Mouse (Mus musculus) midbrain, postnatal 0 days (tissue): ENCODE results near the gene Stum. TPM values are rescaled to one million over a fixed set of nuclear protein-coding genes. Genes with fewer than 3 reads are reported as not detected.

ENCODE experiments used
- ATAC-seq: fragments of 200-750 bp; cut with Nextera tagmentation; 2 replicates; pipeline ENCODE4 v1.8.0; 2017; ENCODE audit warnings: moderate number of reproducible peaks, mild to moderate bottlenecking, moderate TSS enrichment, moderate library complexity; ENCODE audit not compliant: low FRiP score
- DNase-seq: peaks from one replicate; pipeline ENCODE4 v3.0.0-alpha.2; 2015; ENCODE audit warnings: low spot score
- H3K27ac ChIP-seq: fragments of 300-500 bp; sonication (generic); 2 replicates; pipeline ENCODE4 v1.5.1; 2014; ENCODE audit warnings: low read depth, mild to moderate bottlenecking, low read length, mixed read lengths
- H3K27me3 ChIP-seq: fragments of 300-500 bp; sonication (generic); 2 replicates; pipeline ENCODE4 v1.6.1; 2014; ENCODE audit warnings: low read length, control low read depth, mixed read lengths; ENCODE audit not compliant: insufficient read depth
- H3K36me3 ChIP-seq: fragments of 300-500 bp; sonication (generic); 2 replicates; pipeline ENCODE4 v1.6.1; 2014; ENCODE audit warnings: low read length, control low read depth, mixed read lengths; ENCODE audit not compliant: insufficient read depth
- H3K4me1 ChIP-seq: fragments of 300-500 bp; sonication (generic); 2 replicates; pipeline ENCODE4 v1.6.1; 2014; ENCODE audit warnings: mild to moderate bottlenecking, control low read depth, antibody characterized with exemption, low read length, mixed read lengths; ENCODE audit not compliant: insufficient read depth
- H3K4me2 ChIP-seq: fragments of 300-500 bp; sonication (generic); 2 replicates; pipeline ENCODE4 v1.6.1; 2014; ENCODE audit warnings: low read depth, mild to moderate bottlenecking, low read length, mixed read lengths; ENCODE audit not compliant: poor library complexity, severe bottlenecking
- H3K4me3 ChIP-seq: fragments of 300-500 bp; sonication (generic); 2 replicates; pipeline ENCODE4 v1.5.1; 2014; ENCODE audit warnings: low read depth, mild to moderate bottlenecking, low read length, moderate library complexity
- H3K9ac ChIP-seq: fragments of 300-500 bp; sonication (generic); replicated peaks from 2 replicates; pipeline ENCODE4 v1.6.1; 2014; ENCODE audit warnings: mild to moderate bottlenecking, low read length, moderate library complexity, mixed read lengths; ENCODE audit not compliant: poor library complexity, severe bottlenecking
- H3K9me3 ChIP-seq: fragments of 300-500 bp; sonication (generic); 2 replicates; pipeline ENCODE4 v1.6.1; 2016; ENCODE audit warnings: low read length, control low read depth
- CTCF ChIP-seq: IDR thresholded peaks from 2 replicates; pipeline ENCODE4 v1.5.1; 2016; ENCODE audit warnings: antibody characterized with exemption, mild to moderate bottlenecking
- WGBS: fragments of 180-500 bp; shearing (Covaris S2); extraction: QIAGEN DNeasy Blood & Tissue Kit; methylation state at CpG from one replicate; pipeline ENCODE4 v1.1.7; 2014; 5-methylcytosine and 5-hydroxymethylcytosine counted together
- polyA plus RNA-seq: library from polyadenylated mRNA; unstranded; fragments of >200 nt; fragmentation: Nextera tagmentation; extraction: Ambion mirVana; gene quantifications from 2 replicates; pipeline ENCODE4 v1.2.1, GENCODE M21; 2015
- total RNA-seq: library from RNA; depleted of rRNA; stranded (reverse); fragments of >200 nt; gene quantifications from 2 replicates; pipeline ENCODE4 v1.2.3, GENCODE M21; 2014

Stum gene
- total and polyA plus RNA-seq, 2 experiments from 2014 or later, result 17.8 to 86.7 TPM

- Histone ChIP-seq H3K9me3 (no peaks in the 10 kb centered on the region), H3K27me3 (no peaks in the 10 kb centered on the region), H3K4me2 (no peak overlapping the region), H3K27ac (no peak overlapping the region), H3K9ac (no peak overlapping the region), H3K4me1 (peaks cover 3% of the 10 kb centered on the region; the same call in 1 of the 2 replicates), H3K36me3 (0 out of 2 replicates have a peak, but pooled peaks cover 2% of the 10 kb centered on the region), H3K4me3 (no peak overlapping the region)
- no peak for TF ChIP-seq CTCF
- DNase-seq, result no peak
- WGBS, result 65% methylated on average over 4 of the region's 4 CpGs
- no peak for ATAC-seq
Measured at GRCm38 (mm10) chr1:180415064-180415463, 68.2 kb downstream of the Stum start.

DNA sequence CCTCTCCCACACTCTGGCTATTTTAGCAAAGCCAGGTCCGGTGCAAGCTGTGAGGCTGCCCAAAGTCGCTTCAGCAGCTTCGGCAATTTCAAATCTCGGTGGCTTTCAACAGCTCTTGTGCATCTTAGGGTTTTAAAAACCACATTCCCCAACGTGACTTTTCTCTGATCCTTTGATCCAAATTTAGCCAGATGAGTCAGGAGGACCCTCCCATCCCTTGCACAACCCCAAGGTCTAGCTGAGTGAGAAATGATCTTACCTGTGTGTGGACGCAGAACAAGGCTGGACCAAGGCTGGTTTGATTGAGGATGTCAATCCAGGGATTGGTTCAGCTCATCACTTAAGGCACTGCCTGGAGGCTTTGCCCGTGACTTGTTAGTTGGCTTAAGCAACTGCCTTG lies 73.0 kb downstream of the Stum start:
- TF ChIP-seq CTCF, result no peak
- H3K4me1 ChIP-seq, result no peaks in the 10 kb centered on the region; the same call in 1 of the 2 replicates
- WGBS, result 76% methylated on average over 7 of the region's 7 CpGs
- H3K27me3 ChIP-seq, result no peaks in the 10 kb centered on the region
- DNase-seq (no peak), ATAC-seq (no peak)
- no peak overlapping the region for H3K27ac ChIP-seq
- no peak overlapping the region for H3K4me2 ChIP-seq
- no peaks in the 10 kb centered on the region for H3K9me3 ChIP-seq
- no peak overlapping the region for H3K4me3 ChIP-seq
- H3K9ac ChIP-seq, result no peak overlapping the region
- H3K36me3 ChIP-seq, result no peaks in the 10 kb centered on the region

- Histone ChIP-seq H3K27ac (no peak overlapping the region), H3K27me3 (no peaks in the 10 kb centered on the region), H3K9ac (no peak overlapping the region), H3K36me3 (no peaks in the 10 kb centered on the region), H3K4me3 (no peak overlapping the region), H3K4me1 (no peaks in the 10 kb centered on the region; the same call in 1 of the 2 replicates), H3K4me2 (no peak overlapping the region), H3K9me3 (no peaks in the 10 kb centered on the region)
- no peak for TF ChIP-seq CTCF
- WGBS, result 75% methylated on average over 5 of the region's 5 CpGs
- no peak for DNase-seq
- ATAC-seq, result no peak
Measured at GRCm38 (mm10) chr1:180409771-180410170, 73.5 kb downstream of the Stum start.

DNA sequence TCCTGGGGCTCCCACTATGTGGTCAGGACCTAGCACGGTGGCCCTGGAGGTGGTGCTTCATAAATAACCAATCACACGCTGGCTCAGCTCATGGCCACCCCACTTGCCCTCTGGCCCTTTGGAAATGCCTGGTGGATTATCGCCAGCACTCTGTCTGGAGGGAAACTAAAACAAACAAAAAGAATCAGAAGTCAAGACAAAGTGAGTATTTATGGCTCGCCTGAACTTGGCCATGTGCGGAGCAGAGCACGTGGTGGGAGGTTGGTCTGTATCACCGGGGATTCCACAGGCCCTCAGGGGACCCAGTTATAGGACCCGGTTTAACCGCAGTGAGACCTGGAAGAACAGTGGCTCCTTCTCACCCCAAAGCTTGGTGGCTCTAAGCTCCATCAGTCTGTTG lies 74.5 kb downstream of the Stum start:
- no peak overlapping the region for H3K9ac ChIP-seq
- no peak overlapping the region for H3K4me2 ChIP-seq
- ATAC-seq (no peak), DNase-seq (no peak)
- no peaks in the 10 kb centered on the region for H3K36me3 ChIP-seq
- H3K27me3 ChIP-seq, result no peaks in the 10 kb centered on the region
- H3K9me3 ChIP-seq, result no peaks in the 10 kb centered on the region
- H3K4me1 ChIP-seq, result no peaks in the 10 kb centered on the region; the same call in 1 of the 2 replicates
- H3K27ac ChIP-seq, result no peak overlapping the region
- 68% methylated on average over 9 of the region's 9 CpGs for WGBS
- H3K4me3 ChIP-seq, result no peak overlapping the region
- no peak for TF ChIP-seq CTCF

DNA sequence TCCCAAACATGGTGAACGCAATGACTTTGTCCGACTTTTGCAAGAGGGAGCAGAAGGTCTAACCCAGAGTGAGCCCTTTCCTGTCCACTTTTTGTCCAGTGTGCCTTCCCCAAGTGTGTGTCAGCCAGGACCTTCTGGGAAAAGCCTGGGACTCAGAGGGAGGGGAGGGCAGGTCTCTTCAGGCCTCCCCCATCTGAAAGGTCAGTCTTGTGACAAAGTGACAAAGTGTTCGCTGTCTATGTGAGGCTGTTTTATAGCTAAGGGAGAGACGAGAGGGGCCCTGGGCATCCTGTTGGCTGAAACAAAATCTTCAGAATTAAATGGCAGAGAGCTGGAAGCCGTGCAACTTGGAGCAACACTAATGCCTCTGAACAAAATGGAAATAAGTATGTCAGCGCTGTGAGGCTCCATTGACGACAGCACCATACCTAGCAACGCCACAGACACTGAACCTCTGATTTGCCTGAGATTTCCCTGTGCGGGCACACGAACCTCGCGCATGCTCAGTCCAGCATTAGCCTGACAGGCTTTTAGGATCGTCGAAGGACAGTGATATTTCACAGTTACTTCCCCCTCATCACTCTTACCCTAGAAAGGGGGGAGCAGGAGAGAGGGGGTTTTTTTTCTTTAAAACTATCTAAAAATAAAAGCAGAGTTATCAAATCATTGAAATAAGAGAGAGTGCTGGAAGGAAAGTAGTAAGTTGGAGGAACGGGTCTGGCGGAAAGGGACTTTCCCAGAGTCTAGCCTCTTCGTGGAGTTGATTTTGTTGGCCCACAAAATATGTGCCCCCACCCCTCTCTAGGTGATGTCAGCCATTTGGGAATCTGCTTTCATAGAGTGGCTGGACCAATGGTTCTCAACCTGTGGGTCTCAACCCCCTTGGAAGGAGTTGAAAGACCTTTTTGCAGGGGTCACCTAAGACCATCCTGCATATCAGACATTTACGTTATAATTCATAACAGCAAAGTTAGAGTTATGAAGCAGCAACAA lies 75.3 kb downstream of the Stum start:
- H3K9me3 ChIP-seq, result no peaks in the 10 kb centered on the region
- H3K27ac ChIP-seq, result peak overlapping the region; percentile 65
- H3K4me3 ChIP-seq, result no peak overlapping the region
- H3K4me2 ChIP-seq, result no peak overlapping the region
- no peaks in the 10 kb centered on the region; the same call in 1 of the 2 replicates for H3K4me1 ChIP-seq
- peak; percentile 45 for ATAC-seq
- no peaks in the 10 kb centered on the region for H3K36me3 ChIP-seq
- no peak overlapping the region for H3K9ac ChIP-seq
- peak; percentile 62 for DNase-seq
- H3K27me3 ChIP-seq, result no peaks in the 10 kb centered on the region
- no peak for TF ChIP-seq CTCF
- WGBS, result 73% methylated on average over 18 of the region's 18 CpGs

DNA sequence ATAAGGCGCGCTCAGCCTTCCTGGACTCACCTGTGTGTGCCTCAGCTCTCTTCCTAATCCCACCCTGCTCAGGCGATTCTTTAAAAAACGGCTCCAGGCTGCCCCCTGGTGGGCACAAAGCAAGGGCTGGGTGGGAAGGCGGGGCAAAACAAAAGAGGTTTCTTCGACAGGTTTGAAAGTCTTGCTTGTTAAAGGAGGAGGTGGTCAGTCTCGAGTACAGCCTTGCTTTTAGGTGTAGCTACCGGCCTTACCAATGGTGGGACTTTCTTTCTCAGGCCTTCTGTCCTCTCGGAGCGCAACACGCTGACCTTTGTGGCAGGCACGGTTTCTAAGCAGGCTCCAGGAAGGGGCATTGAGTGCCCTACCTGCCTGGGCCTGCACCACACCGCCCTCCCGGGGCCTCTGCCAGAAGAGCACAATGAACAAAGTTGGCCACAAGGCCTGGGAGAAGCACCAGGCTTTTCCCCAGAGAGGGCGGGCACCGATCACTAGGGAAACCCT lies 76.1 kb downstream of the Stum start:
- WGBS, result 13% methylated on average over 16 of the region's 16 CpGs
- H3K9ac ChIP-seq, result no peak overlapping the region
- peak overlapping the region; percentile 65 for H3K27ac ChIP-seq

More for the DNA sequence above, 76.1 kb downstream of the Stum start:
- peak overlapping the region; percentile 21; the same call in 1 of the 2 replicates for H3K4me2 ChIP-seq
- ATAC-seq (peak; percentile 77), DNase-seq (peak; percentile 73)
- H3K4me1 ChIP-seq, result no peaks in the 10 kb centered on the region; the same call in 1 of the 2 replicates
- no peaks in the 10 kb centered on the region for H3K9me3 ChIP-seq
- no peaks in the 10 kb centered on the region for H3K36me3 ChIP-seq
- H3K4me3 ChIP-seq, result no peak overlapping the region
- TF ChIP-seq CTCF, result peak; percentile 85
- H3K27me3 ChIP-seq, result no peaks in the 10 kb centered on the region
